Mouse (Mus musculus) kidney, adult 8-10 months (tissue): Measurements from ENCODE around the gene Ppp1r12b.

ENCODE experiments used
- DNase-seq, 2 experiments: peaks; one replicate each; pipeline ENCODE4 v3.0.0; 2022

Ppp1r12b gene

DNA sequence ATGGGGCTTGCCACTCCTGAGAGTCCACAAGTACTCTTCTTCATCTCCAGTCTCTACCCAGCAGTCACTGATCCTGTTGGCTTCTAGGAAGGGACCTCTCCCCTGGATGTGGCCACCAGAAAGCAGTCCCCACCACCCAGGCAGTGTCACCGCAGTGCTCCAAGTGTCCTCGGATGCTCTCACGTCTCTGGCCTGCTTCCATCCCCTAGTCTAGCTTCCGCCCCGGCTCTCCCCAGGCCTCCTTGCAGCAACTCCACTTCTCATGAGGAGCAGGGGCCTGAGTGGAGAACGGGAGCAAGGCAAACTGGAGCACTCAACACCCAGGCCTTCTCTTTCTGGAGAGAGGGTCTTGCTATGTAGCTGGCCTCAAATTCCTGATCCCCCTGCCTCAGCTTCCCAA is 196.6 kb downstream of the Ppp1r12b start:
- DNase-seq, result no peak

DNA sequence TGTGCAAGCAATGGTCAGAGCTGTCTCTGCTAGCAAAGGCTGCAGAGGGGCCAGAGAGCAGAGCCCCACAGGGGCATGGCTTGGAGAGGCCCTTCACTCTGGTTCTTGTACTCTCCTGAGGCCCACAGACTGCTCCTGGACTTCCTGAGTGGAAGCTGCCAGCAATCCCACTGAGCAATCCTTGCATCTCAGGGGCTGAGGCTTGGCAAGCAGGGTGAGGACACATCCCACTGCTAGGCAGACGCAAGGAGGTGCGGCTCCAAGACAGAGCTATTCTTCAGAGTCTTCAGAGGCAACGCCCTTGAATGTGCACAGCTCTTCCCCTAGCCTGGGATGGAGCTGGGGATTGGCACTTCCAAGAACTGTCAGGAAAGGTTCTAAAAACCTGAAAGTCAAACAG is 198.5 kb downstream of the Ppp1r12b start:
- no peak for DNase-seq

DNA sequence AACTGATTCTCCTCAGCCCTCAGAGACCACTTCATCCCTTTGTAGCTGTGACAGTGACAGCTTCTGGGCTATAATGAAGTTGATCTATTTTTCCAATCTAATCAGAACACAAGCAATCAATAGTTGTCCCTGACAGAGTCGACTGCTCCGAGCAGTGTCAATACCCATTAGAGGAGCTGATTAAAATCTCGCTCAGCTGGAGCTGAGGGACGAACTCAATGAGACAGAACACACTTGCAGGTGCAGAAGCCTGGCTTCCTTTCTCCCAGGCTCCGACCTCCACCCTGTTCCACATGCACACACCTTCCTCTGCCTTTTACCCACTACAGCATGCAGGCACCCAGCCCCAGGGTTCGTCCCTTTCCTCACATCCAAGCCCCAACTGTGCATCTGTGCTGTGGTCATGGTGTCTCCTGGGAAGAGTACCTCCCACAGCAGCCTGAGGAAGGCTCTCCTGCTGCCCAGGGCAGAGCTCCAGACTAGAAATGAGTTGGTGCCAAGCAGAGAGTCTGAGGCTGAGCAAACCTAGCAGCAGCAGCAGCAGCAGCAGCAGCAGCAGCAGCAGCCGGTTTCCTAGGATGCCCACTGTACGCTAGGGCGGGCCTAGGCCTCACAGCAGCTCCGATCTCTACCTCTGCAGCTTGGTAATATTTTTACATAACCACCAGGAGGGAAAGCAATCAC is 199.4 kb downstream of the Ppp1r12b start:
- DNase-seq, result no peak

DNA sequence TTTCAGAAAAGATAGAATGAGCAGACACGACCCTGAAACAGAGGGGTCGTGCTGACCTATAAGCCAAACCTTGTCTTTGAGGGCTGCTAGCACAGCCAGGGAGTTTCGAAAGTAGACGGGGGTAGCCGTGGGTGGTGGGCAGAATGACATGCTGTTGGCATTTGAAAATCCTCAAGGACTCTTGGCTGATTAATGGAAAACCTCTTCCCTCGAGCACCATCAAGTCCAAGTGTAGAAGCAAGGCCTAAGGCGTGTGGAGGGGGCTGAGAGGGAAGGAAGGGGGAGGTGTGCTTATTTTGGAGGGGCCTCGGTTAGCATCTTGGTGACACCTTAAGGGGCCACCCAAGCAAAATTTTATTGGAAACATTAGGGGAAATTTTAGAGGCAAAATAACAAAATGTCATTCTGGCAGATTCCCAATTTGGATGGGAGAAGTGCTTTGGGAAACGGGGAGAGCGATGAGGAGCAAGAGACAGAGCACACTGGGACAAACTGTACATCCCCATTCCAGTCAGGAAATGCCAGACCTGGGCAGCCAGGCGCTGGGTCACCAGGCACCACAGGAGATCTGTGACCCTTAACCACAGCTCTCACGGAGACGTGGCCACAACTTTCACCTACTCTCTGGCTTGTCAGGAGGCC is 200.1 kb downstream of the Ppp1r12b start:
- no peak for DNase-seq

DNA sequence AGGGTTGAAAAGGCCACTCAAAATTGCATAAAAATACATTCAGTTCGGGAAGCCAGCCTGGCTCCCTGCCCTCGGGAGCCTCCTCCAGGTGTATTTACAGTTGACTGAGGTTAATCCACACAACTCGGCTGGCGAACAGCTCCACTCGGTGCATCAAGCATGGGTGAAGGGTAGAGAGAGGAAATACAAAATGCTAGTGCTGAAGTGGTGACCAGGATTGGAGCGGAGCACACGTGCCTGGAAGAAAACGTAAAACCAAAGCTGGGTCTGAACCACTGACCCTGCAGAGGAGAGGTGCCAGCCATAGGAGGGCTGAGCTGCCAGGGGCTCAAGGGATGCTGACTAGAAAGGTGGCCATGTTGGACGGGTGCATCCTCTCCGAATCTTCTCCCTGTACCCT is 200.9 kb downstream of the Ppp1r12b start:
- DNase-seq, result no peak

DNA sequence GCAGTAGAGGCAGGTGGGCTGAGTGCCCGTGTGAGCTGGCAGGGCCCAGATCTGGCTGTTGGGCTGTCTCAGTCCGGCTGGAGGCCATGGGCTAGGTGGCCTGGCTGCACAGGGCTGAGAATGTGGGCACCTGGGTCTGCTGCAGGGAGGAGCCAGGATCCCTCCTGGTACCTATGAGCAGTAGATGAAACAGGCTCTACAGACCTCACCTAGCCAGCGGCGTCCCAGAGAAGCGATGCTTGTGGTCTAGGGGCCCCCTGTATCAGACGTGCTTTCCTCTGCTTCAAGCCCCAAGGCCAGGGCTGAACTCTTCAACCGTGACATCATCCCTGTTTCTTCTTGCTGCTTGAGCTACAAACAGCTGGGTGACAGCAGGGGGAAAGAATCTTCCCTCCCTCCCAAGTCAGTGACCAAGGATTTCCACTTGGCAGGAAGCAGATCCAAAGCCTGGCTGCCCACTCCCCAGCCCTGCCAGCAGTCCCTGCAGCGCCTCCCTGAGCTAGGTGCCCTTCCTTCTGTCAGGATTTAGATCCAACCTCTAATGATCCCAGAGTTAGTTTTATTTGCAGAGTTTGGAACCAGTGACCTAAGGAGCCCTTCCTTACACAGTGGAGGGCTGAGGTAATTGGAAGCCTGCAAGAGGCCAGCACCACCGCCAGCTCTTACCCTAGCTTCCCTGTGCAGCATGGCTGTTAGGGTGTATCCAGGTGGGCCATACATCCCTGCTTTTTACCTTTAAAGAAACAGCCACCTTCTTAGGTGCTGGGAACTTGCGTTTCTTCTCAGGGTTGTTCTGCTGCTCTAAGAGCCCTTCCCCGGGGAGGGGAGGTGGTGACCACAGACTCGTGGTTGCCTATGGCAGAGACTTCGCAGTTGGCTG is 201.8 kb downstream of the Ppp1r12b start:
- no peak for DNase-seq

DNA sequence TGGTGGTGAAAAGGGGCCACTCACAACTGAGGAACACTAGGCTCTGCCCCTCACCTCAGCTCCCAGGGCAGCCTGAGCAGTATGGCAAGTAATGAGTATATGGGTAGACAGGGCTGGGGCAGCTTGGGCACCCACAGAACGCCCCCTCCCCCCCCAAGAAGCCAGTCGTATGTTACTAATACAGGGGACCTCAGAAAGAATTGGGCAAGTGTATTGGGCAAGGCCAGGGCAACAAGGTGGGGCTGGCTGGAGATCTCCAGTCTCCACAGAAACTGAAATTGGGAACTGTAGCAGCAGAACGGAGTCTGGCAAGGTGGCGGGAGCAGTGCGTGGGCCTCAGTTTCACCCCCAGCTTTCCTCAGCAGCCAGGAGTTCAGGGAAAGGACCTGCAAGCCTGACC is 203.3 kb downstream of the Ppp1r12b start:
- no peak for DNase-seq

DNA sequence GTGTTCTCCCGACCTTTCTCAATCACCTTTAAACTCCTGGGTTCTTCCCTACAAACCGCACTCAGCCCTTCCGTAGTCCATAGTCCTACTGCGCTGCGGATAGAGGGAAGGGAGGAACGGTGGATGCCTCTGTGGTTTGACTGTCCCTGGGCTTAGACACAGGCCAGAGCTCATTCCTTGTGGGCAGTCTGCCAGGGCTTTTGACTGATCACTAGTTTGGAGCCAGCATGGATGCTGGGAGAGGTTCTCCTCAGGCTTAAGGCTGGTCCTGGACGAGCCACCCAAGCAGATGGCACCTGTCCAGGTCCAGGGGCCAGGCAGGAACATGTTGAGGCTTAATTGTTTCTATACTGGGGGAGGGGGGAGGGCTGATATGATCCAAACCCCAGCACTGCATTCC is 205.9 kb downstream of the Ppp1r12b start:
- DNase-seq, result no peak

DNA sequence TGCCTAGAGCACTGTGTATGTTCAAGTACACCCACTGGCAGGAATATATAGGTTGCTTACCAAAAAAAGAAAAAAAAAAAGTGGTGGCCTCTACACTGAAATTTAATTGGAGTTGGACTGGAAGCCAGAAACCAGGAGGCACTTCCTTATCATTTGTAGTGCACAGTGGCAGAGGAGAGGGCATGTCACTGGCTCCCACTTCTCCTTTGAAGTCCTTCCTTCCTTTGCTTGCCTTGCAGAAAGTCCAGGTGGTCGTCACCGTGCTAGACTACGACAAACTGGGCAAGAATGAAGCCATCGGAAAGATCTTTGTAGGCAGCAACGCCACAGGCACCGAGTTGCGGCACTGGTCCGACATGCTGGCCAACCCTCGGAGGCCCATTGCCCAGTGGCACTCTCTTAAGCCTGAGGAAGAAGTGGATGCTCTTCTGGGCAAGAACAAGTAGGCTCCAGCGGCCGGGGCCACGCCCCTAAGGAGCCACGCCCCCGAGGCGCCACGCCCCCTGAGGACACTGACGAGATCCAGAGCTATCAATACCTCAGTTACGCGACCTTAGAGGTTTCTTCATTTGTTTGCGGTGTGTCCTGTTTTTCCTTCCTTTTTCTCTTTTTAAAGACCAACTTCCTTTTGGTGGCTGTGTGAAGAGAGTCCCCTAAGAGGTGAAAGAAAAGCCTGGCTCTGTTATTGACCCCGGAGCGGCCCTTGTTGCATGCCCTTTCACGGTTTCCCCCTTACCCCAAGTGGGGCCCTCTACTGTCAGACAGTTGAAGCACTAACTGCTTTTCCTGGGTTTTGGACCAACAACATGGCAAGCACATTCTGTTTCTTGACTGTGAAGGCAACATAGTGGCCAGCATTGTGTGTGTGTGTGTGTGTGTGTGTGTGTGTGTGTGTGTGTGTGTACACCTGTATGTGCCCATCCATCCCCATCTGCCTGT is 208.2 kb downstream of the Ppp1r12b start:
- DNase-seq, result peak in 1 of 2 experiments; percentile 41

DNA sequence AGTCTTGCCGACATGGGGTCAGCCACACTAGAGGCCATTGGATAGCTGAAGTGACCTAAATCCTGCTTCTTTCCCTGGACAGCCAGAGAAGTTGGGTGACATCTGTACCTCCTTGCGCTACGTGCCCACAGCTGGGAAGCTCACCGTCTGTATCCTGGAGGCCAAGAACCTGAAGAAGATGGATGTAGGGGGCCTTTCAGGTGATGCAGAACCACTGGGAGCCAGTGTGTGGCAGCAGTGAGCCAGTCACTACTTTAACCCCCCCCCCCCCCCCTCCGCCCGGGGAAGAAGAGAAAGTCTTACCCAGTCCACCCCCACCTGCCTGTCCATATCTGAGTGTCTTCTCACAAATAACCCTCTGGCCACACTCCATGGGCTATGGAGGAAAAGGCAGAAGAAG is 210.1 kb downstream of the Ppp1r12b start:
- no peak for DNase-seq

DNA sequence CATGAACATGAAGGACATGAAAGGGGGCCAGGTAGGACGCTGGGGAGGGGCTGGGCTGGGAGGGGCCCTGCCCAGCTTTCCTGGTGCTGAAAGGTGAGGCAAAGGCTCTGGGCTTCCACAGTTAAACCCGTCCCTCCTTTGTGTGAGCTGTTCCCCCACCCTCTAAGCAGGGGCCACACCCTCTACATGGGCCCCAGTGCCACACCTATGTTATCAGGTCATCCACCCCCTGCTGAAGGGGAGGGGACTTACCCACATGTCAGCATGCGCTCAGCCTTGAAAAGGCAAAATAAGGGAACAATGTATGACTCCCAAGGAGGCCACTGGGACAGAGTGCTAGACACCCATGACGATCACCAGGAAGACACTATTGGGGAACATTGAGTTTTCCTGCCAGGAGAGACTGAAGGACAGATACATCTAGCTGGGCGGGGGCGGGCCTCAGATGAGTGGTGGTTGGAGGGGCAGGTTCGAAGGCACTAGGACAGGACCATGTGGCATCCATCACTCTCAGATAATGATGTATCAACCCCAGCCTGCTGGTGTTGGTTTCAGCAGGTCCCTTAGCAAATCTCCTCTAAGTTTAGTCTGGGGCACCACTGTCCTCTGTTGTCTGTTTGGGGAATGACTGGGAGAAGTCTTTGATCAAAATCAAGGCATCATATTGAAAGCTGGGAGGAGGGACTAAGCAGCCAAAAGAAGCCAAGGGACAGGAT is 213.6 kb downstream of the Ppp1r12b start:
- DNase-seq, result no peak

DNA sequence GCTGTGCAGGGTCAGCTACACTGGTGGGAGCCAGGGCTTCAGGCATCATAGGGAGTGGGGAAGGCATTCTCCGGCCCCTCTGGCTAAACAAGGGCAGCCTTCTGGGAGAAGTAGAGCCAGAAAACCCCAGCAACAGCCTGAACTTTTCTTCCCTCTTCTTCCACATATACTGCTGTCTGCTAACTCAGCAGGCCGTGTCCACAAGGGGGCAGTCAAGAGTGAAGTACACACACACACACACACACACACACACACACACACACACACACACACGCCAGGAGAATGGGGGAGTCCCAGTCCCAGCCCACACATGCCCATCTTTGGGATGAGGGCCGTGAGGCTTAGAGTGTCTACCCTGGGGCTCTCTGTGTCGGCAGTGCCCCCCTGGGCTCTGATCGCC is 214.3 kb downstream of the Ppp1r12b start:
- DNase-seq, result no peak

DNA sequence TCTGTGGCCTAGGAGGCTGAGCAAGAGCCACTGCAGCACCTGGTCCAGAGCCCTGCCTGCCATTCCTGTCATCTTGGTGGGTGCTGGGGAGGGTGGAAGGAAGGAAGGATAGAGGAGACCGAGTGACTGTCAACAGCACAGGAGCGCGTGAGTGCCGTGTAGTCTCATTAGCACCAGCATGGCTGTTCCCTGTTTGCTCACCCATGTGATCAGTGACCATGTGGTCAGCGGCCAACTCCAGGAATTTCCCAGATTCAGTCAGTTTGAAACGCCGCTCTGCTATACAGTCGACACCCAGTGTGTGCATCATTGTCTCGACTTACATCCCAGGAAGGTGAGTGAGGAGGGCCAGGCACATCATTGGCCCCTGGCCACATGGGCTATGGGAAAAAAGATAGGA is 218.3 kb downstream of the Ppp1r12b start:
- DNase-seq, result no peak

DNA sequence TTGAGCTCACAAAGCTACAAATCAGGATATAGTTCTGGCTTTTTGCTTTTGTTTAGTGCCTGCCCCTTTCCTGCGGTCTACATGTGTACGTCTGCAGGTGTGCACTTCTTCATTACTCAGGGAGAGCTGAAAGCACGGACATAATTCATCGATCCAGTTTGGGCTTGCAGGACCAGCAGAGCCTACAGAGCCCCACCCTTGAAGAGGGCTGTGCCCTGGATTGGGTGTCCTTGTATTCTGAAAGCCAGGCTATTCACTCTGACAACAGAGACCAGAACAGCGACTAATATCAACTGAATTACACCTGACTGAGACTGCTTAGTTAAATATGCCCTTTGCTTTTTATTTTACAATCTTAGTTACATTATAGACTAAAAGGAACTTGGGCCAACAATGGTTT is 222.1 kb downstream of the Ppp1r12b start:
- DNase-seq, result no peak

DNA sequence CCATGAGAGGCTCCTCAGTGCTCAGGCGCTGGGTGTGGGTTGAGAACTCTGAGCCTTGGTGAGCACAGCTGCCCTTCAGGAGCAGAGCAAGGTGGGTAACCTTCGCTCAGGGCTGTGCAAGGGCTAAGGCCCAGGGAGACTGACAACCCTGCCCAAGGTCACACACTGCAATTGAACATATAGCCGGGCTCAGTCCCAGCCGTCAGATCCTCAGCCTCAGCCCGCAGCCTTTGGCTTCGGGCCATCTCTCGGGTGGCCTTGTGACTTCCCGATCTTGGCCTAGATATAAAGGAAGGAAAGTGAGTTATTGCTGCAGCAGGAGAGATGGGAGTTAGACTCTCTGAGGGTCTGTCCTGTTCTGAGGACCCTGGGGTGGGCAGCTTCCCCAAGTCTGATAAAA is 228.5 kb downstream of the Ppp1r12b start:
- DNase-seq, result peak in 1 of 2 experiments; percentile 11

DNA sequence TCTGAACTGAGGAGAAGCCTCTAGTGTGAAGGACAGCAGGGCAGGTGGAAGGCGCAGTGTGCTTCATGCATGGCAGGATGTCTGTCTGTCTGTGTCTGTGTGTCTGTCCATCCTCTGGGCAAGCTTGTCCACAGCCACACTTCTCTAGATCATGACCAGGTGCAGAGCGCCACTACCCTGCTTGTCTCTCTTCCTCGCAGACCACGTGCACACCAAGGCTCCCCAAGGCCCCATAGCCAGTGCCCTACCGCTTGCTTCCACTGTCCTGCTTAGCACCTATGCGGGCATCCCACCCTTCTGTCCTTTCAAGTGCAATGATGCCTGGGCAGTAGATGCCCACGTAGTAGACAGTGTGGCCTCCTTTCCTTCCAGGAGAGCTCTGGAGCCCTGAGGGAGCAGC is 229.3 kb downstream of the Ppp1r12b start:
- DNase-seq, result no peak

DNA sequence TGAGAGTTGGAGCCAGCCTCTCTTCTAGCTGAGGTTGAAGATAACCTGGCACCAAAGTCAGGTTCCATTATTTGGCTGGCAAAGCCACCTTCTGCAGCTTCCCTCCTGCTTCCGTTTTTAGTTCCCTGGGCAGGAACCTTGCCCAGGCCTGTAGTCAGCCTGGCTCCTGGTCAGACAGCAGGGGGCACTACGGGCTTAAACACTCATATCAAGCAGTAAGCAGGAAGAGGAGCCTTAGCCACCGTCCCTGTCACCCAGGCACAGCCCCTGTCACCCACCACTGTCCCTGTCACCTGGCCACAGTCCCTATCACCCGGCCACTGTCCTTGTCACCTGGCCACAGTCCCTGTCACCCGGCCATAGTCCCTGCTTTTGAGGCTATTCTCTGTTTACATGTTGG is 230.5 kb downstream of the Ppp1r12b start:
- DNase-seq, result peak in 1 of 2 experiments; percentile 24

DNA sequence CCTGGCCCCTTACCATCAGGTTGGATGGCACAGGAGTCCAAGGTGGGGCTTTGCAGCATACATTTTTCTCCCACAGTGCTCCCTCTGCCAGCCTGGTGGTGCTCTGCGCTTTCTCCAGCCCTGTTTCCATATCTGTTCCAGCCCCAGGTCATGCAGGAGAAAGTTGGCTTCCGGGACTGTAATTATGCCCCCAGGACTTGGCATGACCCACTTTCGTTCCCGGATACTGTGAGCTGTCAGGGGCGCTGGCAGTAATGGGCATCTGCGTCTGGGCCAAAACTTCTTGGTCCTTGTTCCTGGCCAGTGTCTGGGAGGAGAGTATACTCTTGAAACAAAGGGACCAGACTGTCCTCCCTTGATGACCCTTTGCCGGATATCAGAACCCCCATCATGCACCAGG is 232.9 kb downstream of the Ppp1r12b start:
- DNase-seq, result no peak

DNA sequence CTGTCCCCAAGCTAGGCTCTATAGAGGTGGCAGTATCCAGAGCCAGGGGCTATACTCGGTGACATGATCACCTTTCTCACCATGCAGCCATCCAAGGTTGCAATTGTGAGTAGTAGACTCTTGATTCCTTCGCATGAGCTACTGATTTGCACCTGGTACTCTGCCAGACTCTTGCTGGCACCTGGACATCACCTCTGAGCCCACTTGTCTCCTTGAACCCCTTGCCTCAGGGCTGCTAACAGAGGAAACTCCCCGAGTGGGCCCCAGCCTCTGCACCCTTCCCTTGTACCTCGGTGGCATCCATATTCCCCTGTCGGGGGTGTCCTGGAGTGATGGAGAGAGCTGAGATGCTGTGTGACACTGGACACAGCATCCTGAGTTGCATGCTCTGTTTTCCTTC is 234.3 kb downstream of the Ppp1r12b start:
- no peak for DNase-seq

DNA sequence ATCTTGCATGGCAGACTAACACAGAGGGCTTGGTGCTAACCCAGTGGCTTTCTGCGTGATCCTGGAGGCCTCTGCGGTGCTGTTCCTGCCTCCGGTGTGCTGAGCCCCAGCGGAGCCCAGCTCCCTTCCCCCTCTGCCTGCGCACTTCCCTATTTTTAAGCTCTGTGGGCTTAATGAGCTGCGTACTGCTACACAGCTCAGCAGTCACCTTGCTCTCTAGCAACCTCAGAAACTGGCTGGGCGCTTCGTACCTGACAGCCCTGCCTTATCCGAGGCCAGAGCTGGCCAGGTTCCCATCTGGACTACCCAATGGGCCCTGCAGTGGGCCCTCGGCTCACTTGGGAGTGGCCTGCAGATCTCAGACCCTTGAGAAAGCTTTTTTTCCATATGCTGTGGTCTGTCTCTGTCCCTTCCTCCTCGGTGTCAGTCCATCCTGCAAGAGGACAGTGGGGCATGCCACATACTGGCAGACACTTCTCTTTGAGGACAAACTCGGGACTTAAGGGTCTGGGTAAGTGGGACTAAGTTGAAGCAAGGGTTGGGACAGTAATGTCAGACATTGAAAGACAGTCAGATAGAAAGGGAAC is 235.9 kb downstream of the Ppp1r12b start:
- DNase-seq, result no peak

DNA sequence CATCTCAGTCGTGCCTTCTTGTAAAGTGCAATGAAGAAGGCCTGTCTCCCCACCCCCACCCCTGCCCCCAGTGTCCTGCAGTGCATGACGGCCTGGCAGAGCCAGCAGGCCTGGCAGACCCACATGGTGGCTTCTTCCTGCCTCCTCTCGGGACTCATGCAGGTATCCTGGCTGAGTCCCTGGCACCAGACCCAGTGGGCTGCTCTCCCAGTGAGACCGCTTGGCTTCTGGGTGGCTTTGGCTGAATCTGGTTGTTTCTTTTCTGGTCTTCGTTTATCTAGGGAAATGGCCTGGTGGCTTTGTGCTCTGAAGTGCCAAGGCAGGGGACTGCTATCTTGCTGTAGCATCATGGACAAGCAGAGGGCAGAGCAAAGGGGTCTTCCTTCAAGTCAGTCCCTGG is 240.7 kb downstream of the Ppp1r12b start:
- peak in 1 of 2 experiments; percentile 24 for DNase-seq

DNA sequence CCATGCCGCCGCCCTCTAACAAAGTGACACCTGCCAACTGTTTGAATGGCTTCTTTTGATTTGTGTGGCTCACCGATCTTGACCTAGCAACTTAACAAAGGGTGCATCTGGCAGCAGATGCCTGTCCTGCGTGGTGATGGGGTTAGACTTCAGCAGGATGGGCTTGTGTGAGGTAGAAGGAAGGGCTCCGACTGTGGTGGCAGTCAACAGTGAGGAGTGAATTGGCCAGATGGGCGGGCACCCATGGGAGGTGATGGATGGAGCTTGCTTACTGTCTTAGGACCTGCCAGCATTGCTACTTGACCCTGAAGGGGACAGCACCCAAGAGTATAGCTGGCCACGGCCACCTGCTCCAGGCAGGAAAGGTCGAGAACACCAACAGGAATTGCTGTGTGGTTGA is 241.6 kb downstream of the Ppp1r12b start:
- no peak for DNase-seq
